Mouse (Mus musculus): ENCODE measurements around the gene Megf8. TPM values are rescaled to one million over a fixed set of nuclear protein-coding genes. Genes with fewer than 3 reads are reported as not detected.
A peak's percentile ranks its signal among the peaks of the same experiment; 100 is the strongest.

The Megf8 gene
- polyA plus RNA-seq, 1 experiment from 2014 or later: 22.4 TPM

DNA sequence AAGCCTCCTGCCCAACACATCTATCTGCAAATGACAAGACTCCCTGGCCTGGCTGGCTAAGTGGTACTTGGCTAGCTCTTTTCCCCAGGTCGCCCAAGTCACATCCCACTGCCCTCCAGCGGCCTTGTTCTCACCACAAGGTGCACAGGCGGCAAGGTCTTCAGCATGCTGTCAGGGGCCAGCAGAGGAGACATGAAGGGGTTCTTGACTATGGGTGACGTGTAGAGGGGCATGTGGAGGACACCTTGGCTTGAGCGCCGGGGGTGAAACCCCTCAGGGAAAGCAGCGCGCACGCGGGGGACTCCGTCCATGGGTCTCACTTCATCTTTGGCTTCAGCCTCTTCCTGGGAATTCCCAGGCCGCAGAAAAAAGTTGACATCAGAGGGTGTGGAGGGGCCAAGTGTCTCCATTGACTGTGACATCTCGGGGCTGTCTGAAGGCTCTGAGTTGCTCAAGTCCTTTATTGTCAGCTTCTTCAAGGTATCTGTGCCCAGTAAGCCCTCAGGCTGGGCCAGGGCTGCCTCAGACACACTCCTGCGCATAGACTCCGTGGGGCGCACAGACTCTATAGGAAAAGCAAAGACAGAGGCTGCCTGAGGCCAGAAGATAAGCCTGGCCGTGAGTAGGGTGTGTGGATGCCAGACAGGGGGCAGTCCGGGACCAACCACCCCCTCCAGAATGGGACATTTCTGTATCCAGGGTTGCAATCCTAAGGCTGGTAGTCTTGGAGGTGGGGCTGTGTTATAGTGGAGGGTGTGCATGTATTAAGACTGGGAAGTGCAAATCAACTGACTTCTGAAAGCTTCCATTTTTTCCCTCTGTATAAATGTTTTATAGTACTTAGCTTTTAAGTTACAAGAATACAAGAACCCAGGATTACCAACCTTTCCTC is 63.7 kb downstream of the Megf8 start:
- peak overlapping the region; percentile 82 for H3K4me2 ChIP-seq (replicated peaks)
- 51% methylated on average over 18 of the region's 18 CpGs for WGBS
- ATAC-seq (ENCODE audit: insufficient number of reproducible peaks, insufficient read depth, low FRiP score, low TSS enrichment): no peak
- H3K27ac ChIP-seq: no peak overlapping the region
- H3K4me1 ChIP-seq: peaks cover 22% of the 10 kb centered on the region; the same call in 1 of the 2 replicates
- no peaks in the 10 kb centered on the region for H3K9me3 ChIP-seq
- peaks cover 5% of the 10 kb centered on the region; the same call in 1 of the 2 replicates for H3K27me3 ChIP-seq
- H3K9ac ChIP-seq: peak overlapping the region; percentile 60; the same call in 1 of the 2 replicates
- H3K36me3 ChIP-seq: peaks cover 39% of the 10 kb centered on the region
- peak overlapping the region; percentile 38 for H3K4me3 ChIP-seq

DNA sequence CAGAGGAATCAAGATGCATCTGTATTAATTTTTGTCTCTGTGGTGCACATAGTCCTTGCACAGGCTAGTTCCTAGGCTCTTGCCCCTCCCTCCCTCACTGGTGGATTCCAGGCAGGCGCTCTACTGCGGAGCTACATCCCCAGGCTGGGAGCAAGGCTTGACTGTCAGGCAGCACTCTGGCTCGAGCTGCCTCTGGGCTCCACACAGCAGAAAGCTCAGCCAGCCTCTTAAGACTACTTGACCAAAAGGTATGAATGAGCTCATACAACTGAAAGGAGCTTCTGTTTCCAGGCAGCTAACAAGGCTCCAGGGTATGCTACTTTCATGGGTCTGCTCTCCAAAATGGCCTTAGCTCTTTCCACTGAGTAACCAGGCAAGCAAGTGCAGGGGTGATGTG is 64.3 kb downstream of the Megf8 start:
- no peaks in the 10 kb centered on the region for H3K9me3 ChIP-seq
- no peak overlapping the region for H3K4me3 ChIP-seq
- H3K27me3 ChIP-seq: peaks cover 5% of the 10 kb centered on the region; the same call in 1 of the 2 replicates
- peaks cover 22% of the 10 kb centered on the region; the same call in 1 of the 2 replicates for H3K4me1 ChIP-seq
- no peak overlapping the region for H3K27ac ChIP-seq
- WGBS: 23% methylated on average over 3 of the region's 3 CpGs
- no peak overlapping the region for H3K4me2 ChIP-seq (replicated peaks)
- no peak for ATAC-seq (ENCODE audit: insufficient number of reproducible peaks, insufficient read depth, low FRiP score, low TSS enrichment)
- H3K36me3 ChIP-seq: peaks cover 45% of the 10 kb centered on the region
- H3K9ac ChIP-seq: no peak overlapping the region

DNA sequence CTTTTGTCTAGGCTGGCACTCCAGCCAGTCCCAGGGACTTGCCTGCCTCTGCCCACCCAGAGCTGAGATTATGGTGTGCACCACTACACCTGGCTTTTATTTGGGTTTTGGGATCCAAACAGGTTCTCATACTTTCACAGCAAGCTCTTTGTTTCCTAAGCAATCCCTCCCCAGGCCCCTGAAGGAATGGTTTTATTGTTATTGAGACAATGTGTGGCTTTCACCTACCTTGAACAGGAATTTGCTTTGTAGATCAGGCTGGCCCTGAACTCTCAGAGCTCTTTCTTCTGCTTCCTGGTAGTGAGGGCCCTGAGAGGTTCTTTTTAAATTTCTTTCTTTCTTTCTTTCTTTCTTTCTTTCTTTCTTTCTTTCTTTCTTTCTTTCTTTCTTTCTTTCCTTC is 65.6 kb downstream of the Megf8 start:
- no peaks in the 10 kb centered on the region for H3K9me3 ChIP-seq
- peaks cover 5% of the 10 kb centered on the region; the same call in 1 of the 2 replicates for H3K27me3 ChIP-seq
- peaks cover 56% of the 10 kb centered on the region for H3K36me3 ChIP-seq
- H3K4me2 ChIP-seq (replicated peaks): no peak overlapping the region
- peaks cover 10% of the 10 kb centered on the region; the same call in 1 of the 2 replicates for H3K4me1 ChIP-seq
- H3K9ac ChIP-seq: no peak overlapping the region
- no peak for ATAC-seq (ENCODE audit: insufficient number of reproducible peaks, insufficient read depth, low FRiP score, low TSS enrichment)
- H3K4me3 ChIP-seq: no peak overlapping the region
- H3K27ac ChIP-seq: no peak overlapping the region

DNA sequence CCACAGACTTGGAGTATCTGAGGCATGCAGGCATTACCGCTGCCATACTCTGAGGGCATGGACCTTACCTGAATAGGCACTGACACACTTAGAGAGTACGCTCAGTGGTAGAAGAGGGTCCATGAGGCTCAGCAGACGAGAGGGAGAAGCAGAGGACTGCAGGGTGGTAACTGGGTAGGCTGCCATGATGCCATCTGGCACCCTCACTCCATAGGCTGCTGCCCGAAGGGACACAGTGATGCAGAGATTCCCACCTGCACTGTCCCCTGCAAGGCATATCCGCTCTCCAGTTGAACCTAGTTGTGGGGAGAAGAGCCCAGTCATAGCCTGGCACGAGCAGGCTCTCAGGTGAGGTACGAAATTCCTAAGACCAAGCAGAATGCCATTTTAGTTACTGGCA is 66.4 kb downstream of the Megf8 start:
- 93% methylated on average over 7 of the region's 7 CpGs for WGBS
- Histone ChIP-seq H3K27ac (no peak overlapping the region), H3K4me1 (peaks cover 10% of the 10 kb centered on the region; the same call in 1 of the 2 replicates), H3K9ac (no peak overlapping the region), H3K27me3 (peaks cover 5% of the 10 kb centered on the region; the same call in 1 of the 2 replicates), H3K36me3 (peaks cover 64% of the 10 kb centered on the region), H3K9me3 (no peaks in the 10 kb centered on the region), H3K4me3 (no peak overlapping the region), H3K4me2 (replicated peaks) (no peak overlapping the region)
- ATAC-seq (ENCODE audit: insufficient number of reproducible peaks, insufficient read depth, low FRiP score, low TSS enrichment): no peak

DNA sequence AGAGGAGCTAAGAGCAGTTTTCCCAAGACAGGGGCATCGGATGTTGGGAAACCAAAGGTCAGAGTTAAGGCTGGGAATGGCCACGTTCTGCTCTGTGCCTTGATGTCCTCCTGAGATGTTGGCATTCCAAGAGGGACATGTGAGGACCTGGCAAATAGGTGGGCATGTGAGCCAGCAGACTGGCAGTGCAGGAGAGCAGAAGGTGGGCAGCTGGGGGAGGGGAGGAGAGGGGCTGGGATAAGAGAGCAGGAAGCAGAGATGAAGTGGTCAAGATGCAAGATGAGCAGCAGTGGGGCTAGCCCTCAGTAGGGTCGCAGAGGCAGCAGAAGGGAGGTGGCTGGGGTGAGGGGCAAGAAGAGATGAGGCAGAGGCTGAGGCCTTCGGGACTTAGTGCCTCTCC is 66.9 kb downstream of the Megf8 start:
- 87% methylated on average over 4 of the region's 4 CpGs for WGBS
- Histone ChIP-seq H3K27me3 (peaks cover 5% of the 10 kb centered on the region; the same call in 1 of the 2 replicates), H3K36me3 (peaks cover 67% of the 10 kb centered on the region), H3K27ac (no peak overlapping the region), H3K4me2 (replicated peaks) (no peak overlapping the region), H3K4me1 (peaks cover 10% of the 10 kb centered on the region; the same call in 1 of the 2 replicates), H3K9ac (peak overlapping the region; percentile 33; the same call in 1 of the 2 replicates), H3K4me3 (no peak overlapping the region), H3K9me3 (no peaks in the 10 kb centered on the region)
- no peak for ATAC-seq (ENCODE audit: insufficient number of reproducible peaks, insufficient read depth, low FRiP score, low TSS enrichment)

DNA sequence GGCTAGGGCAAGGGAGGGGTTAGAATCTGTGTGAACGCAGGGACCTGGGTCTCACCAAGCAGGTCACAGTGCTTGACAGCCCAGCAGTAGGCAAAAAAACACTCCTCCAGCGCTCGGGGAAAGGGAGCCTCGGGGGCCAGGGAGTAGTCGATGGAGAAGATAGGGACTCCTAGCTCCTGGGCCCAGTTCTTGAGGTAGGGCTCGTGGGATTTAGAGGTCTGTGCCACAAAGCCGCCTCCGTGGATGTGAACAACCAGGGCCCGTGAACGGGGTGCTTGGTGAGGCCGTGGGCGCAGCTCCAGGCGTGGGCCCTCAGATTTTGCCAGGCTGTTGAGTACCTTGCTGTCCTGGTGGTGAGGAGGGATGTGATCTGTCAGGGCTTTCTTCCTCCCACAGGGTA is 67.4 kb downstream of the Megf8 start:
- H3K27ac ChIP-seq: no peak overlapping the region
- no peak for ATAC-seq (ENCODE audit: insufficient number of reproducible peaks, insufficient read depth, low FRiP score, low TSS enrichment)
- H3K36me3 ChIP-seq: peaks cover 71% of the 10 kb centered on the region
- peaks cover 8% of the 10 kb centered on the region; the same call in 1 of the 2 replicates for H3K4me1 ChIP-seq
- H3K9ac ChIP-seq: peak overlapping the region; percentile 33; the same call in 1 of the 2 replicates
- no peak overlapping the region for H3K4me2 ChIP-seq (replicated peaks)
- H3K27me3 ChIP-seq: peaks cover 5% of the 10 kb centered on the region; the same call in 1 of the 2 replicates
- 88% methylated on average over 13 of the region's 13 CpGs for WGBS
- H3K4me3 ChIP-seq: no peak overlapping the region
- no peaks in the 10 kb centered on the region for H3K9me3 ChIP-seq

DNA sequence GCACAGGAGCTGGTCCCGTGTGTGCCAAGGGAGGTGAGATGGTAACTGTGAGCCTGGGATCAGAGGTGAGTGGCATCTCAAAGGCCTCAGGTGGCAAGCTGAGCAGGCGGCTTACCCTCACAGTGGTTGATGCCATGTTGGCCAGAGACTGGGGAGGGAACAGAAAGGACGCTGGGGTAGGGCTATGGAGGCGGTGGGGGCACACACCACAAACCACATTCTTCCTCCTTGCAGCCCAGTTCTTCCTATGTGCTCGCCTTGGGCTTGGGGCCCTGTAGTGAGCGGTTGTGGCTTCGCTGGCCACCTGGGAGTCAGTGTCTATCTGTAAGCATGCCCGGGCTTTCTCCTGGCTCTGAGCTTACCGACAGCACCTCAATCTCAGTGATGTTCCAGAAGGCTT is 67.9 kb downstream of the Megf8 start:
- H3K4me1 ChIP-seq: peaks cover 10% of the 10 kb centered on the region
- 92% methylated on average over 9 of the region's 9 CpGs for WGBS

DNA sequence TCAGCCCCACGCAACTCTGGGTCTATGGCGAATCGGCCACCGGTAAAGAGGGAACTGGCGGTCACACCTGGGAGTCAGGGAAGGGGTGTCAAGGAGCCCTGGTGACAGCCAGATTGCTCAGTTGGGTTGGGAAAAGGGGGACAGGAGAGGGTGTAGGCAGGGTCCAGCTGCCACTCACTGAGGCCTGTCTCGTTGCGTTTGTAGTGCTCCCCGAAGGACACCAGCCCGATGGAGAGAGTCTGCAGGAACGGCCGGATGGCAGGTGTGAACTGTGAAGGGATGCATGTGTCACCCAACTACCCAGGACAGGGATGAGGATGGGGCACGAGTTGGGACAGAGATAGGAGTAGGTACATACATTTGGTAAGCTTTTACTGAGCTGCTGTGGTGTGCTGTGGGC is 68.3 kb downstream of the Megf8 start:
- Histone ChIP-seq H3K36me3 (peaks cover 73% of the 10 kb centered on the region), H3K27me3 (peaks cover 4% of the 10 kb centered on the region; the same call in 1 of the 2 replicates), H3K4me3 (no peak overlapping the region), H3K9me3 (no peaks in the 10 kb centered on the region), H3K9ac (no peak overlapping the region), H3K4me1 (peaks cover 9% of the 10 kb centered on the region), H3K4me2 (replicated peaks) (no peak overlapping the region), H3K27ac (no peak overlapping the region)
- ATAC-seq (ENCODE audit: insufficient number of reproducible peaks, insufficient read depth, low FRiP score, low TSS enrichment): no peak
- 94% methylated on average over 12 of the region's 12 CpGs for WGBS

More for the DNA sequence above, 67.9 kb downstream of the Megf8 start:
- H3K9ac ChIP-seq: no peak overlapping the region
- peaks cover 5% of the 10 kb centered on the region; the same call in 1 of the 2 replicates for H3K27me3 ChIP-seq
- H3K4me3 ChIP-seq: no peak overlapping the region
- no peak overlapping the region for H3K4me2 ChIP-seq (replicated peaks)
- ATAC-seq (ENCODE audit: insufficient number of reproducible peaks, insufficient read depth, low FRiP score, low TSS enrichment): no peak
- H3K36me3 ChIP-seq: peaks cover 73% of the 10 kb centered on the region
- H3K9me3 ChIP-seq: no peaks in the 10 kb centered on the region
- H3K27ac ChIP-seq: no peak overlapping the region

DNA sequence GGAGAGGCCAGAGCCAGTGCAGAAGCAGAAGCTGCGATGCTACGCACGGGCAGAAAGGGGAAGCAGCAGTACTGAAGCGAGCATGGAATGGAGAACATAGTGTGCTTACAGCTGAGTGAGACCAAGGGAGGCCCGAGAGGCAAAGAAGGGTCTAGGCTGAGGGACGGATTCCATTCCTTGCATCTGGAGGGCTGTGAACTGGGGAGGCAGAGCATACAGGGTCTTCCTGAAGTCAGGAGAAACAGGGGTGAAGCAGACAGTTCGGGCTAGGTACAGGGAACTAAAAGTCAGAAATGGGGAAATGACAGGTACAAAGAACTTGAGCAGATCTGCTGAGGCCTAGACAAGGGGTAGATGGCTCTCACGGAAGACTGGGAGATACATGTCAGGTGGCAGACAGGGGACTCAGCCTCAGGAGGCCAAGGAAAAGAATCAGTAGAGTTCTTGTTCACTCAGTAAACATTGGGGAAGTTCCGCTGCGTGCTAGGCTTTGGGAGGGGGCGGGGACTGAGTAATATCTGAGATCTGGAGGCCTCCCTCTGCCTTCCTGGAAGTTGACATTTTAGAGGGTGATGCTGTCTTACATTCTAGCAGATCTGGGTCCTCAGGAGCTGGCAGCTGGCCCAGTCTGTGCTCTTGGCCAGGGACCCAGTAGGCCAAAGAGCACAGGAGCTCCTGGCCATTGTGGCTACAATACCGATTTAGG is 69.0 kb downstream of the Megf8 start:
- no peak overlapping the region for H3K27ac ChIP-seq
- no peaks in the 10 kb centered on the region for H3K9me3 ChIP-seq
- WGBS: 88% methylated on average over 12 of the region's 12 CpGs
- H3K9ac ChIP-seq: no peak overlapping the region
- H3K4me1 ChIP-seq: peaks cover 8% of the 10 kb centered on the region
- H3K4me3 ChIP-seq: no peak overlapping the region
- ATAC-seq (ENCODE audit: insufficient number of reproducible peaks, insufficient read depth, low FRiP score, low TSS enrichment): no peak
- H3K27me3 ChIP-seq: no peaks in the 10 kb centered on the region
- peaks cover 73% of the 10 kb centered on the region for H3K36me3 ChIP-seq
- H3K4me2 ChIP-seq (replicated peaks): no peak overlapping the region

DNA sequence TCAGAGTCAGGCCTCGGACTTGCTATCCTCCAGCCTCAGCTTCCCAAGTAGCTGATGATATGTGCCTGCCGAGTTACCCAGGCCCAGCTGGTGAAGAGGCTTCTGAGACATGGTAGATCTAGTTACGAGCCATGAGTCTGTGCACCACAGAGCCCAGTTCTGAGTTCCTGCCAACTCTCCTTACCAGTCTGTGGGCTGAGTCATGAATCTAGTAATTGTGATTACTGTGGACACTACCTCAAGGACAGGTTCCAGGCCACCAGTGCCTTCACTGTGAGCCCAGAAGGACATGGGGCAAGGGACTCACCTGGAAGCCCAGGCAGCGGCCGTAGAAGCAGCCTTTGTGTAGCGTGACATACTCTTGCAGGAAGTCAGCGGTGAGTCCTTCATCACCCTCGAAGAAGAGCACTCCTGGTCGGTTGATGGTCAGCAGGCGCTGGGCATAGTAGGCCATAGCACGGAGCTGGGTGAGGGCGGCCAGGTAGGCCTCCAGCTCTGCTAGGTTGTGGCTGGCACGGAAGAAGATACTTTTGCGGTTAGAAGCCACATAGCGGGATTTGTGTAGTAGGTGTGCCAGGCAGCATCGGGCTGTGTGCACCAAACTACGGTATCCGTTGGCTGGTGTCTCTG is 71.0 kb downstream of the Megf8 start:
- Histone ChIP-seq H3K36me3 (peaks cover 61% of the 10 kb centered on the region), H3K9ac (no peak overlapping the region), H3K4me1 (peaks cover 9% of the 10 kb centered on the region), H3K4me2 (replicated peaks) (no peak overlapping the region), H3K27me3 (no peaks in the 10 kb centered on the region), H3K27ac (no peak overlapping the region), H3K9me3 (no peaks in the 10 kb centered on the region), H3K4me3 (no peak overlapping the region)
- 94% methylated on average over 18 of the region's 18 CpGs for WGBS
- no peak for ATAC-seq (ENCODE audit: insufficient number of reproducible peaks, insufficient read depth, low FRiP score, low TSS enrichment)

DNA sequence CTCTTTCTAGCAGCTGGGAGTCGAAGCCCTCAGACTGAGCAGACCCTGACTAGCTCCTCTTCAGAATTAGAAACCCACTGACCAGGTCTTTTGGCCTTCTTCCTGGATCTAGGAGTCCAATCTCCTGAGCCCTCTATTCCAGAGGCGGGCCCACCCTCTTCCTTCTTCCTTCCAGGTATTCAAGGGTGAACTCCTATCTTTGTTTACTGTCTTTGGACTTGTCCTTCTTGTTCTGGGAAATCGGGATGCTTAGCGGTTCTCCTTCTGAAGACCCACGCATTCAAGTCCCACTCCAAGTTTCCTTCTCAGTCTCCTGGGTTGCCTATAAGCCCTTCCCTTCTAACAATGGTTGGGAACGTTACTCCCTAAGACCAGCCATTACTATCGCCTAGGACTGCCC is 72.0 kb downstream of the Megf8 start:
- whole genome bisulfite sequencing: 87% methylated on average over 7 of the region's 7 CpGs
- peaks cover 51% of the 10 kb centered on the region for H3K36me3 ChIP-seq
- no peaks in the 10 kb centered on the region for H3K9me3 ChIP-seq
- H3K4me1 ChIP-seq: peaks cover 16% of the 10 kb centered on the region
- H3K27ac ChIP-seq: no peak overlapping the region
- H3K4me2 ChIP-seq (replicated peaks): no peak overlapping the region
- no peak overlapping the region for H3K9ac ChIP-seq
- H3K27me3 ChIP-seq: no peaks in the 10 kb centered on the region
- H3K4me3 ChIP-seq: no peak overlapping the region
- ATAC-seq (ENCODE audit: insufficient number of reproducible peaks, insufficient read depth, low FRiP score, low TSS enrichment): no peak
